Mouse (Mus musculus) lung, postnatal 0 days (tissue): ENCODE results near the gene Psma3. TPM values are rescaled to one million over a fixed set of nuclear protein-coding genes. Genes with fewer than 3 reads are reported as not detected.

Experiments used
- ATAC-seq: fragments of 200-750 bp; cut with Nextera tagmentation; 2 replicates; pipeline ENCODE4 v1.8.0; 2017; ENCODE audit warnings: moderate library complexity
- DNase-seq: peaks from one replicate; pipeline ENCODE4 v3.0.0-alpha.2; 2016; ENCODE audit warnings: low spot score
- H3K27ac ChIP-seq: fragments of 300-500 bp; sonication (generic); 2 replicates; pipeline ENCODE4 v1.5.1; 2014; ENCODE audit warnings: antibody characterized with exemption, mild to moderate bottlenecking, low read length, mixed read lengths
- H3K27me3 ChIP-seq: fragments of 300-500 bp; sonication (generic); replicated peaks from 2 replicates; pipeline ENCODE4 v1.6.1; 2014; ENCODE audit warnings: low read length, mixed read lengths; ENCODE audit not compliant: insufficient read depth
- H3K36me3 ChIP-seq: fragments of 300-500 bp; sonication (generic); 2 replicates; pipeline ENCODE4 v1.6.1; 2014; ENCODE audit warnings: low read length, mixed read lengths; ENCODE audit not compliant: insufficient read depth
- H3K4me1 ChIP-seq: fragments of 300-500 bp; sonication (generic); 2 replicates; pipeline ENCODE4 v1.6.1; 2014; ENCODE audit warnings: antibody characterized with exemption, low read depth, low read length, mixed read lengths; ENCODE audit not compliant: insufficient read depth
- H3K4me2 ChIP-seq: fragments of 300-500 bp; sonication (generic); replicated peaks from 2 replicates; pipeline ENCODE4 v1.6.1; 2014; ENCODE audit warnings: low read depth, mild to moderate bottlenecking, low read length, moderate library complexity, mixed read lengths
- H3K4me3 ChIP-seq: fragments of 300-500 bp; sonication (generic); 2 replicates; pipeline ENCODE4 v1.5.1; 2014; ENCODE audit warnings: low read depth, low read length
- H3K9ac ChIP-seq: fragments of 300-500 bp; sonication (generic); replicated peaks from 2 replicates; pipeline ENCODE4 v1.6.1; 2014; ENCODE audit warnings: low read depth, mild to moderate bottlenecking
- H3K9me3 ChIP-seq: fragments of 300-500 bp; sonication (generic); 2 replicates; pipeline ENCODE4 v1.6.1; 2016; ENCODE audit warnings: low read length, mixed read lengths
- CTCF ChIP-seq: IDR thresholded peaks from 2 replicates; pipeline ENCODE4 v1.5.1; 2016; ENCODE audit warnings: antibody characterized with exemption, mild to moderate bottlenecking
- EP300 ChIP-seq: IDR thresholded peaks from 2 replicates; pipeline ENCODE4 v1.6.1; 2016; ENCODE audit warnings: antibody characterized with exemption, mild to moderate bottlenecking, control low read depth
- WGBS: fragments of 180-500 bp; shearing (Covaris S2); extraction: QIAGEN DNeasy Blood & Tissue Kit; methylation state at CpG from one replicate; pipeline ENCODE4 v1.1.7; 2014; 5-methylcytosine and 5-hydroxymethylcytosine counted together
- polyA plus RNA-seq: library from polyadenylated mRNA; unstranded; fragments of >200 nt; fragmentation: Nextera tagmentation; extraction: Ambion mirVana; gene quantifications from 2 replicates; pipeline ENCODE4 v1.2.1, GENCODE M21; 2015

Gene Psma3
- polyA plus RNA-seq, 1 experiment from 2014 or later, result 418 TPM

- ATAC-seq (no peak), DNase-seq (peak; percentile 61)
- H3K9me3 ChIP-seq, result no peaks in the 10 kb centered on the region
- H3K27me3 ChIP-seq, result no peaks in the 10 kb centered on the region
- H3K36me3 ChIP-seq, result peaks cover 22% of the 10 kb centered on the region; the same call in 1 of the 2 replicates
- no peak overlapping the region for H3K9ac ChIP-seq
- peaks cover 3% of the 10 kb centered on the region; the same call in 1 of the 2 replicates for H3K4me1 ChIP-seq
- no peak overlapping the region for H3K27ac ChIP-seq
- H3K4me3 ChIP-seq, result no peak overlapping the region
- no peak overlapping the region for H3K4me2 ChIP-seq
- no peak for TF ChIP-seq EP300
- no peak for TF ChIP-seq CTCF
- WGBS, result 91% methylated on average over 12 of the region's 12 CpGs
Measured at GRCm38 (mm10) chr12:71036729-71037404, 62.4 kb downstream of the Psma3 start.

- Histone ChIP-seq H3K36me3 (peaks cover 29% of the 10 kb centered on the region; the same call in 1 of the 2 replicates), H3K9ac (no peak overlapping the region), H3K27ac (peak overlapping the region; percentile 11; the same call in 1 of the 2 replicates), H3K9me3 (no peaks in the 10 kb centered on the region), H3K4me3 (no peak overlapping the region), H3K27me3 (no peaks in the 10 kb centered on the region), H3K4me2 (no peak overlapping the region), H3K4me1 (peaks cover 3% of the 10 kb centered on the region; the same call in 1 of the 2 replicates)
- TF ChIP-seq CTCF (no peak), EP300 (no peak)
- ATAC-seq (peak; percentile 52), DNase-seq (peak; percentile 52)
- WGBS, result 73% methylated on average over 7 of the region's 7 CpGs
Measured at GRCm38 (mm10) chr12:71040462-71040861, 66.0 kb downstream of the Psma3 start.

GRCm38 (mm10) chr12:71042451-71042850 lies 68.0 kb downstream of the Psma3 start:
- Histone ChIP-seq H3K4me1 (peaks cover 3% of the 10 kb centered on the region; the same call in 1 of the 2 replicates), H3K9me3 (no peaks in the 10 kb centered on the region)
- TF ChIP-seq CTCF (no peak), EP300 (no peak)

GRCm38 (mm10) chr12:71043571-71043970 lies 69.2 kb downstream of the Psma3 start:
- no peaks in the 10 kb centered on the region for H3K27me3 ChIP-seq
- H3K36me3 ChIP-seq, result peaks cover 28% of the 10 kb centered on the region
- WGBS, result 91% methylated on average over 3 of the region's 3 CpGs
- no peak overlapping the region for H3K4me3 ChIP-seq
- H3K27ac ChIP-seq, result no peak overlapping the region
- no peak overlapping the region for H3K9ac ChIP-seq
- TF ChIP-seq EP300 (no peak), CTCF (no peak)
- no peaks in the 10 kb centered on the region for H3K9me3 ChIP-seq
- peaks cover 3% of the 10 kb centered on the region; the same call in 1 of the 2 replicates for H3K4me1 ChIP-seq
- DNase-seq, result no peak
- no peak overlapping the region for H3K4me2 ChIP-seq
- ATAC-seq, result no peak

More at GRCm38 (mm10) chr12:71042451-71042850, 68.0 kb downstream of the Psma3 start:
- ATAC-seq, result no peak
- H3K9ac ChIP-seq, result no peak overlapping the region
- H3K36me3 ChIP-seq, result peaks cover 33% of the 10 kb centered on the region
- no peak for DNase-seq
- H3K4me2 ChIP-seq, result no peak overlapping the region
- H3K4me3 ChIP-seq, result no peak overlapping the region
- 100% methylated on average over 1 of the region's 1 CpGs for WGBS
- no peaks in the 10 kb centered on the region for H3K27me3 ChIP-seq
- no peak overlapping the region for H3K27ac ChIP-seq

- Histone ChIP-seq H3K4me1 (peaks cover 3% of the 10 kb centered on the region; the same call in 1 of the 2 replicates), H3K27ac (no peak overlapping the region), H3K4me2 (no peak overlapping the region), H3K27me3 (no peaks in the 10 kb centered on the region), H3K36me3 (peaks cover 30% of the 10 kb centered on the region), H3K9me3 (no peaks in the 10 kb centered on the region), H3K9ac (no peak overlapping the region), H3K4me3 (no peak overlapping the region)
- TF ChIP-seq CTCF (no peak), EP300 (no peak)
- 85% methylated on average over 2 of the region's 2 CpGs for WGBS
- ATAC-seq (no peak), DNase-seq (no peak)
Measured at GRCm38 (mm10) chr12:71044488-71044887, 70.1 kb downstream of the Psma3 start.

Other genes starting within 250 kb of the Psma3 start
- 25.5 and 27.9 TPM in 2 replicates for gene Frmd6, start 149.1 kb upstream of the Psma3 start, polyA plus RNA-seq
- 192 and 206 TPM in 2 replicates for gene Actr10, start 36.8 kb upstream of the Psma3 start, polyA plus RNA-seq
- gene Arid4a, start 41.4 kb downstream of the Psma3 start, polyA plus RNA-seq, result 42.9 and 45.1 TPM in 2 replicates
- gene Tomm20l, start 136.8 kb downstream of the Psma3 start, polyA plus RNA-seq, result 0.86 and 1.0 TPM in 2 replicates
- 33.3 and 36.2 TPM in 2 replicates for gene Timm9, start 162.1 kb downstream of the Psma3 start, polyA plus RNA-seq
- 8.1 TPM in 2 replicates for gene 2700049A03Rik, start 162.2 kb downstream of the Psma3 start, polyA plus RNA-seq